Mouse (Mus musculus): ENCODE measurements at regions not wholly inside any gene's neighbourhood (a gene's known extent, or its start where the extent isn't known, plus 50 kb on each side); places are given as distances from the start of the nearest gene placed in this dataset.

- no peak for ATAC-seq (replicated peaks; ENCODE audit: poor library complexity)
Observed at GRCm38 (mm10) chr17:15311822-15312221, 64.8 kb downstream of the Dll1 start.

- ATAC-seq (replicated peaks; ENCODE audit: poor library complexity): no peak
Observed at GRCm38 (mm10) chr17:15310465-15310864, 66.2 kb downstream of the Dll1 start.

GRCm38 (mm10) chr17:15302110-15302509, 74.6 kb downstream of the Dll1 start:
- no peak for ATAC-seq (replicated peaks; ENCODE audit: poor library complexity)

GRCm38 (mm10) chr17:15299743-15300371, 76.8 kb downstream of the Dll1 start:
- ATAC-seq (replicated peaks; ENCODE audit: poor library complexity): no peak

GRCm38 (mm10) chr17:15294165-15294585, 82.5 kb downstream of the Dll1 start:
- ATAC-seq (replicated peaks; ENCODE audit: poor library complexity): no peak

GRCm38 (mm10) chr17:15292490-15293070, 84.1 kb downstream of the Dll1 start:
- ATAC-seq (replicated peaks; ENCODE audit: poor library complexity): no peak

GRCm38 (mm10) chr17:15291626-15292025, 85.0 kb downstream of the Dll1 start:
- no peak for ATAC-seq (replicated peaks; ENCODE audit: poor library complexity)

- ATAC-seq (replicated peaks; ENCODE audit: poor library complexity): no peak
Observed at GRCm38 (mm10) chr17:15290326-15290725, 86.3 kb downstream of the Dll1 start.

- ATAC-seq (replicated peaks; ENCODE audit: poor library complexity): no peak
Observed at GRCm38 (mm10) chr17:15289062-15289461, 87.6 kb downstream of the Dll1 start.

GRCm38 (mm10) chr17:15288640-15289039, 88.0 kb downstream of the Dll1 start:
- no peak for ATAC-seq (replicated peaks; ENCODE audit: poor library complexity)

GRCm38 (mm10) chr17:15286596-15286995, 90.1 kb downstream of the Dll1 start:
- no peak for ATAC-seq (replicated peaks; ENCODE audit: poor library complexity)

GRCm38 (mm10) chr17:15285399-15286043, 91.2 kb downstream of the Dll1 start:
- no peak for ATAC-seq (replicated peaks; ENCODE audit: poor library complexity)

GRCm38 (mm10) chr17:15269905-15270304, 106.8 kb downstream of the Dll1 start:
- ATAC-seq (replicated peaks; ENCODE audit: poor library complexity): no peak

- no peak; the same call in 1 of the 2 replicates for ATAC-seq (replicated peaks; ENCODE audit: poor library complexity)
Observed at GRCm38 (mm10) chr17:15269056-15269612, 107.5 kb downstream of the Dll1 start.

- ATAC-seq (replicated peaks; ENCODE audit: poor library complexity): no peak
Observed at GRCm38 (mm10) chr17:15267721-15268120, 109.0 kb downstream of the Dll1 start.

- ATAC-seq (replicated peaks; ENCODE audit: poor library complexity): no peak
Observed at GRCm38 (mm10) chr17:15259427-15260101, 117.1 kb downstream of the Dll1 start.

- peak; percentile 52 for ATAC-seq (replicated peaks; ENCODE audit: poor library complexity)
Observed at GRCm38 (mm10) chr17:15255874-15256273, 120.8 kb downstream of the Dll1 start.

GRCm38 (mm10) chr17:15253785-15254184, 122.9 kb downstream of the Dll1 start:
- ATAC-seq (replicated peaks; ENCODE audit: poor library complexity): no peak

- no peak for ATAC-seq (replicated peaks; ENCODE audit: poor library complexity)
Observed at GRCm38 (mm10) chr17:15253271-15253670, 123.4 kb downstream of the Dll1 start.

GRCm38 (mm10) chr17:15252187-15252586, 124.5 kb downstream of the Dll1 start:
- no peak for ATAC-seq (replicated peaks; ENCODE audit: poor library complexity)

GRCm38 (mm10) chr17:15251641-15252040, 125.0 kb downstream of the Dll1 start:
- ATAC-seq (replicated peaks; ENCODE audit: poor library complexity): no peak

- ATAC-seq (replicated peaks; ENCODE audit: poor library complexity): no peak
Observed at GRCm38 (mm10) chr17:15248417-15248791, 128.3 kb downstream of the Dll1 start.
